Mouse (Mus musculus): Measurements from ENCODE around the gene Camk1. TPM values are rescaled to one million over a fixed set of nuclear protein-coding genes. Genes with fewer than 3 reads are reported as not detected.
A peak's percentile ranks its signal among the peaks of the same experiment; 100 is the strongest.

Gene Camk1
- polyA plus RNA-seq (2015; fragmentation: Nextera tagmentation; extraction: Ambion mirVana) = 117 and 124 TPM in 2 replicates

GRCm38 (mm10) chr6:113343177-113344092 is at the start of gene Camk1:
Gene Camk1, minus strand, starts transcription at chr6:113343984.
- H3K9ac ChIP-seq = peak within 1 kb of the TSS; percentile 72
- H3K27ac ChIP-seq = peak within 1 kb of the TSS; percentile 35
- 0 out of 2 replicates have a peak, but pooled peaks cover 3% of the 10 kb centered on the region for H3K27me3 ChIP-seq (replicated peaks)
- H3K4me1 ChIP-seq = peaks cover 28% of the 10 kb centered on the region
- no peaks in the 10 kb centered on the region for H3K9me3 ChIP-seq
- ATAC-seq (replicated peaks) = peak; percentile 86
- H3K36me3 ChIP-seq (replicated peaks) = peaks cover 5% of the 10 kb centered on the region; the same call in 1 of the 2 replicates
- peak within 1 kb of the TSS; percentile 71 for H3K4me2 ChIP-seq
- H3K4me3 ChIP-seq = peak within 1 kb of the TSS; percentile 61
- WGBS = 17% methylated on average over 32 of the region's 32 CpGs

GRCm38 (mm10) chr6:113392387-113393071 is 48.7 kb upstream of the Camk1 start:
- no peaks in the 10 kb centered on the region for H3K9me3 ChIP-seq
- peak overlapping the region; percentile 40 for H3K4me3 ChIP-seq
- ATAC-seq (replicated peaks) = peak; percentile 91
- no peaks in the 10 kb centered on the region for H3K27me3 ChIP-seq (replicated peaks)
- peak overlapping the region; percentile 47 for H3K9ac ChIP-seq
- peaks cover 10% of the 10 kb centered on the region for H3K4me1 ChIP-seq
- whole genome bisulfite sequencing = 1% methylated on average over 51 of the region's 51 CpGs
- H3K36me3 ChIP-seq (replicated peaks) = peaks cover 27% of the 10 kb centered on the region; the same call in 1 of the 2 replicates
- H3K27ac ChIP-seq = peak overlapping the region; percentile 80
- H3K4me2 ChIP-seq = peak overlapping the region; percentile 63

DNA sequence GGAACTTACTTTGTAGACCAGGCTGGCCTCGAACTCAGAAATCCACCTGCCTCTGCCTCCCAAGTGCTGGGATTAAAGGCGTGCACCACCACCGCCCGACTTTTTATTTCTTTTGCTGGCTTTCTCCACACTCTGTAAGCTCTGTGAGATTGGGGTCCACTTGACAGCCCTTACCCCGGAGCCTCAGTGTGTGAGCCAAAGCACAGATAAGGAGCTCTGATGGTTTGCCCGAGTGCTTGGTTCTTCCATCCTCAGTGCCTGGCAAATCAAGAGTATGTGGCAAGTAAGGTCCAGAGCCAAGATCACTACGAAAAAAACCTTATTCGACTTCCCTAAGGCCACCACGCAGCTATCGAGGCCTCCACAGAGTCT is 48.2 kb upstream of the Camk1 start:
- H3K4me3 ChIP-seq = peak overlapping the region; percentile 40
- WGBS = 18% methylated on average over 10 of the region's 10 CpGs
- H3K9me3 ChIP-seq = no peaks in the 10 kb centered on the region
- peak overlapping the region; percentile 47 for H3K9ac ChIP-seq
- peaks cover 10% of the 10 kb centered on the region for H3K4me1 ChIP-seq
- H3K27me3 ChIP-seq (replicated peaks) = no peaks in the 10 kb centered on the region
- H3K36me3 ChIP-seq (replicated peaks) = peaks cover 27% of the 10 kb centered on the region; the same call in 1 of the 2 replicates
- peak overlapping the region; percentile 63 for H3K4me2 ChIP-seq
- ATAC-seq (replicated peaks) = peak; percentile 29; the same call in 1 of the 2 replicates
- H3K27ac ChIP-seq = peak overlapping the region; percentile 80

DNA sequence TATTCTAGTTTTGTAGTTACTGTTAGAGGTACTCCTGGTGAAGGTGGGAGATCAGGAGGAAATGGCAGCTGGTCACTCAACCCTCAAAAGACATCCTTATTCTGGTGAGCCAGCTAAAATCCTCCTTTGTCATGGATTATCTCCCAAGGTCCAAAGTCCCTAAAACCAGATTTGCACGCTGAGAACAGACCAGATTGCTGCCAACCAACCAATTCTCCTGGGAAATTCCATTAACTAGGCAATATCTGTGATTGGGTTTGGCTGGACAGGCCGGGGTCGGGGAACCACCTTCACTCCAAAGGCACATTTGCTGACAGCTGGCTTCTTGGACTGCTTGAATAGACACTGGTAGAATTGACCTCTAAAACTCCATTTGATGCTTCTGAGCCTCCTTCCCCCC is 46.9 kb upstream of the Camk1 start:
- 66% methylated on average over 3 of the region's 3 CpGs for WGBS
- ATAC-seq (replicated peaks) = no peak
- Histone ChIP-seq H3K9ac (no peak overlapping the region), H3K9me3 (no peaks in the 10 kb centered on the region), H3K36me3 (replicated peaks) (peaks cover 33% of the 10 kb centered on the region; the same call in 1 of the 2 replicates), H3K4me1 (peaks cover 10% of the 10 kb centered on the region), H3K27ac (no peak overlapping the region), H3K4me2 (no peak overlapping the region), H3K4me3 (no peak overlapping the region), H3K27me3 (replicated peaks) (no peaks in the 10 kb centered on the region)

DNA sequence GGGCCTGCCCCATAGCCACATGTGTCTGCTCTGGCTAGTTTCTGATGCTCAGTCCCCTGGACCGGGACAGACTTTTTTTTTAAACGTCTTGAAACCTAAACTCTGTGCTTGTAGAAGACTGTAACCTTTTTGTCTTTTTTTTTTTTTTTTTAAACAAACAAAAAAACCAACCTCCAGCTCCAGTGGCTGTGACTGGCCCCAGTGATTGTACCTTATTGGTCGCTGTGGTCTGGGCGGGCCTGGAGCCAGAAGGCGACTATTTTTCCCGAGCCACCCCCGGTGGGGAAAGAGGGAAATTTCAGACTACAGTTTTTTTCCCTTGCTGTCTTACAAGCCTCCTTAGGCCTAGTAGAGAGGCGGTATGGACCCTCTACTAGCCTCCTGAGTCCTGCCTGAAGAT is 45.2 kb upstream of the Camk1 start, which contains the start of gene Ttll3:
TSS of gene Ttll3 (plus strand) at position 301 of the 400 bp plus-strand sequence.
- Histone ChIP-seq H3K9me3 (no peaks in the 10 kb centered on the region), H3K4me1 (peaks cover 10% of the 10 kb centered on the region), H3K4me3 (no peak within 1 kb of the TSS), H3K27me3 (replicated peaks) (no peaks in the 10 kb centered on the region), H3K4me2 (no peak within 1 kb of the TSS), H3K27ac (no peak within 1 kb of the TSS), H3K9ac (no peak within 1 kb of the TSS), H3K36me3 (replicated peaks) (peaks cover 45% of the 10 kb centered on the region; the same call in 1 of the 2 replicates)
- ATAC-seq (replicated peaks) = no peak
- 83% methylated on average over 8 of the region's 8 CpGs for WGBS

- Histone ChIP-seq H3K4me2 (no peak overlapping the region), H3K27ac (no peak overlapping the region), H3K9me3 (no peaks in the 10 kb centered on the region), H3K4me3 (no peak overlapping the region), H3K36me3 (replicated peaks) (peaks cover 68% of the 10 kb centered on the region), H3K9ac (no peak overlapping the region), H3K27me3 (replicated peaks) (no peaks in the 10 kb centered on the region), H3K4me1 (no peaks in the 10 kb centered on the region)
- 90% methylated on average over 3 of the region's 3 CpGs for WGBS
- no peak for ATAC-seq (replicated peaks)
Observed at GRCm38 (mm10) chr6:113386025-113386424, 42.2 kb upstream of the Camk1 start.

DNA sequence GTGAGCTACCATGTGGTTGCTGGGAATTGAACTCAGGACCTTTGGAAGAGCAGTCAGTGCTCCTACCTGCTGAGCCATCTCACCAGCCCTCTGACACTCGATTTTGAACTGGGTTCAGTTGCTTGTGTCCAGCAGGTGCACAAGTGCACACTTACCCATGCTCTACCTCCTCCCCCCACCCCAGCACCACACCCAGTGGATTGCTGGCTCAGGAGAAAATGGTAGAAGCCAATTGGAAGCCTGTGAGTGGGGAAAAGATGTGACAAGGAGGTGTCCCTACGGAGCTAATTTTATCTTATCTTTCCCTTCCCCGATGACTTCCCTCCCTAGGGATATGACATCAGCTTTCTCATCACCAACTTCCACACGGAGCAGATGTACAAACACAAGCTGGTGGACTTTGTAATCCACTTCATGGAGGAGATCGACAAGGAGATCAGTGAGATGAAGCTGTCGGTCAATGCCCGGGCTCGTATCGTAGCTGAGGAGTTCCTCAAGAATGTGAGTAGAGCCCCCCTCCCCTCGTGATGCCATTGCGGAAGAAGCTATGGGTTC is 41.5 kb upstream of the Camk1 start:
- Histone ChIP-seq H3K36me3 (replicated peaks) (peaks cover 74% of the 10 kb centered on the region), H3K27ac (0 out of 2 replicates have a peak overlapping the region, but pooled peaks have one; percentile 20), H3K4me3 (no peak overlapping the region), H3K4me1 (no peaks in the 10 kb centered on the region), H3K27me3 (replicated peaks) (no peaks in the 10 kb centered on the region), H3K9ac (no peak overlapping the region), H3K9me3 (no peaks in the 10 kb centered on the region), H3K4me2 (no peak overlapping the region)
- WGBS = 81% methylated on average over 11 of the region's 11 CpGs
- no peak for ATAC-seq (replicated peaks)

- Histone ChIP-seq H3K27me3 (replicated peaks) (no peaks in the 10 kb centered on the region), H3K36me3 (replicated peaks) (peaks cover 68% of the 10 kb centered on the region), H3K4me3 (no peak overlapping the region), H3K4me1 (peaks cover 5% of the 10 kb centered on the region), H3K9ac (no peak overlapping the region), H3K4me2 (no peak overlapping the region), H3K9me3 (no peaks in the 10 kb centered on the region), H3K27ac (0 out of 2 replicates have a peak overlapping the region, but pooled peaks have one; percentile 33)
- WGBS = 86% methylated on average over 8 of the region's 8 CpGs
- peak; percentile 73 for ATAC-seq (replicated peaks)
Observed at GRCm38 (mm10) chr6:113384351-113384927, 40.7 kb upstream of the Camk1 start.

GRCm38 (mm10) chr6:113380480-113380879 is 36.7 kb upstream of the Camk1 start:
- Histone ChIP-seq H3K9me3 (no peaks in the 10 kb centered on the region), H3K27me3 (replicated peaks) (no peaks in the 10 kb centered on the region), H3K27ac (no peak overlapping the region), H3K9ac (no peak overlapping the region), H3K4me1 (peaks cover 26% of the 10 kb centered on the region), H3K4me2 (no peak overlapping the region), H3K36me3 (replicated peaks) (peaks cover 46% of the 10 kb centered on the region), H3K4me3 (no peak overlapping the region)
- ATAC-seq (replicated peaks) = no peak
- WGBS = 91% methylated on average over 11 of the region's 11 CpGs

- Histone ChIP-seq H3K36me3 (replicated peaks) (peaks cover 46% of the 10 kb centered on the region), H3K4me1 (peaks cover 26% of the 10 kb centered on the region), H3K4me2 (peak overlapping the region; percentile 95), H3K9ac (no peak overlapping the region), H3K27me3 (replicated peaks) (no peaks in the 10 kb centered on the region), H3K27ac (no peak overlapping the region), H3K9me3 (no peaks in the 10 kb centered on the region), H3K4me3 (peak overlapping the region; percentile 100)
- ATAC-seq (replicated peaks) = no peak
- 89% methylated on average over 6 of the region's 6 CpGs for WGBS
Observed at GRCm38 (mm10) chr6:113379246-113379645, 35.5 kb upstream of the Camk1 start.

- peaks cover 26% of the 10 kb centered on the region for H3K4me1 ChIP-seq
- WGBS = 1% methylated on average over 61 of the region's 61 CpGs
- peak within 1 kb of the TSS; percentile 97 for H3K27ac ChIP-seq
- peak within 1 kb of the TSS; percentile 98 for H3K9ac ChIP-seq
- H3K4me2 ChIP-seq = peak within 1 kb of the TSS; percentile 95
- ATAC-seq (replicated peaks) = peak; percentile 97
- peak within 1 kb of the TSS; percentile 100 for H3K4me3 ChIP-seq
- no peaks in the 10 kb centered on the region for H3K9me3 ChIP-seq
- no peaks in the 10 kb centered on the region for H3K27me3 ChIP-seq (replicated peaks)
- peaks cover 46% of the 10 kb centered on the region for H3K36me3 ChIP-seq (replicated peaks)
Observed at GRCm38 (mm10) chr6:113377496-113378385, 34.0 kb upstream of the Camk1 start, which contains the start of the genes Tada3 and Arpc4. Gene Tada3, minus strand, starts transcription at chr6:113377883. Gene Arpc4, plus strand, starts transcription at chr6:113378115.

All from midbrain, embryonic 15.5 days (tissue).